Comparison of ENCODE assay signal across 1 mouse cellular context in genomic region chr11:58979183-58979582, GRCm38 (mm10).
TF ChIP-seq lines count a peak whose summit lies in the region.

No protein-coding gene starts in this region.

TF ChIP-seq in MEL, 35 proteins besides CTCF, POLR2A, EP300 and RAD21 (continued from another document):
- no peak for TF ChIP-seq JUND (IDR thresholded peaks at IDR 0.05; ENCODE audit: low read depth, low read length)
- TF ChIP-seq MAX (IDR thresholded peaks at IDR 0.05; ENCODE audit: low read length), result no peak
- TF ChIP-seq NELFE (IDR thresholded peaks at IDR 0.05; ENCODE audit: low read depth, low read length), result no peak
